Mouse (Mus musculus): ENCODE measurements around the gene BC049715. TPM values are rescaled to one million over a fixed set of nuclear protein-coding genes. Genes with fewer than 3 reads are reported as not detected.

Gene BC049715
- polyA plus RNA-seq, 1 experiment: 0.56 TPM

GRCm38 (mm10) chr6:136803739-136804633 lies 23.4 kb upstream of the BC049715 start, which contains the start of gene Hist4h4:
Hist4h4 (minus strand) TSS chr6:136804415.
- Histone ChIP-seq H3K4me1 (ENCODE audit: control insufficient read depth, insufficient read depth, insufficient read length, low read length) (peaks cover 6% of the 10 kb centered on the region; the same call in 1 of the 2 replicates), H3K36me3 (ENCODE audit: control insufficient read depth, insufficient read depth, low read length) (no peaks in the 10 kb centered on the region), H3K4me3 (ENCODE audit: low read depth, low read length) (peak within 1 kb of the TSS; percentile 67), H3K27me3 (ENCODE audit: control insufficient read depth, insufficient read depth, low read length) (no peaks in the 10 kb centered on the region), H3K27ac (ENCODE audit: insufficient read depth, low read depth, low read length) (peak within 1 kb of the TSS; percentile 99)
- under 1% methylated on average over 50 of the region's 50 CpGs for WGBS
- peak; percentile 95 for TF ChIP-seq POLR2A (IDR thresholded peaks at IDR 0.05; ENCODE audit: low read depth, low read length)
- TF ChIP-seq CTCF (IDR thresholded peaks at IDR 0.05; ENCODE audit: extremely low read depth, insufficient read length, insufficient replicate concordance, low read depth, low read length): peak; percentile 6; the same call in 1 of the 2 replicates

- Histone ChIP-seq H3K36me3 (ENCODE audit: control insufficient read depth, insufficient read depth, low read length) (no peaks in the 10 kb centered on the region), H3K4me3 (ENCODE audit: low read depth, low read length) (no peak overlapping the region; the same call in 1 of the 2 replicates), H3K27me3 (ENCODE audit: control insufficient read depth, insufficient read depth, low read length) (no peaks in the 10 kb centered on the region), H3K4me1 (ENCODE audit: control insufficient read depth, insufficient read depth, insufficient read length, low read length) (peaks cover 10% of the 10 kb centered on the region; the same call in 1 of the 2 replicates), H3K27ac (ENCODE audit: insufficient read depth, low read depth, low read length) (peak overlapping the region; percentile 80)
- TF ChIP-seq CTCF (IDR thresholded peaks at IDR 0.05; ENCODE audit: extremely low read depth, insufficient read length, insufficient replicate concordance, low read depth, low read length) (no peak), POLR2A (IDR thresholded peaks at IDR 0.05; ENCODE audit: low read depth, low read length) (no peak)
- WGBS: 5% methylated on average over 9 of the region's 9 CpGs
Observed at GRCm38 (mm10) chr6:136804705-136805408, 22.6 kb upstream of the BC049715 start.

GRCm38 (mm10) chr6:136805409-136805775 lies 22.0 kb upstream of the BC049715 start:
- TF ChIP-seq CTCF (IDR thresholded peaks at IDR 0.05; ENCODE audit: extremely low read depth, insufficient read length, insufficient replicate concordance, low read depth, low read length) (no peak), POLR2A (IDR thresholded peaks at IDR 0.05; ENCODE audit: low read depth, low read length) (no peak)
- no peak overlapping the region for H3K27ac ChIP-seq (ENCODE audit: insufficient read depth, low read depth, low read length)
- H3K36me3 ChIP-seq (ENCODE audit: control insufficient read depth, insufficient read depth, low read length): peaks cover 2% of the 10 kb centered on the region
- H3K4me3 ChIP-seq (ENCODE audit: low read depth, low read length): no peak overlapping the region
- H3K27me3 ChIP-seq (ENCODE audit: control insufficient read depth, insufficient read depth, low read length): no peaks in the 10 kb centered on the region
- 28% methylated on average over 1 of the region's 1 CpGs for WGBS
- H3K4me1 ChIP-seq (ENCODE audit: control insufficient read depth, insufficient read depth, insufficient read length, low read length): peaks cover 15% of the 10 kb centered on the region; the same call in 1 of the 2 replicates

GRCm38 (mm10) chr6:136806819-136807218 lies 20.6 kb upstream of the BC049715 start:
- no peak for TF ChIP-seq CTCF (IDR thresholded peaks at IDR 0.05; ENCODE audit: extremely low read depth, insufficient read length, insufficient replicate concordance, low read depth, low read length)
- no peak for TF ChIP-seq POLR2A (IDR thresholded peaks at IDR 0.05; ENCODE audit: low read depth, low read length)
- H3K4me1 ChIP-seq (ENCODE audit: control insufficient read depth, insufficient read depth, insufficient read length, low read length): peaks cover 20% of the 10 kb centered on the region; the same call in 1 of the 2 replicates
- no peaks in the 10 kb centered on the region for H3K27me3 ChIP-seq (ENCODE audit: control insufficient read depth, insufficient read depth, low read length)
- no peak overlapping the region for H3K4me3 ChIP-seq (ENCODE audit: low read depth, low read length)
- H3K36me3 ChIP-seq (ENCODE audit: control insufficient read depth, insufficient read depth, low read length): peaks cover 3% of the 10 kb centered on the region
- peak overlapping the region; percentile 96 for H3K27ac ChIP-seq (ENCODE audit: insufficient read depth, low read depth, low read length)
- WGBS: 27% methylated on average over 5 of the region's 5 CpGs

GRCm38 (mm10) chr6:136807395-136808013 lies 19.9 kb upstream of the BC049715 start:
- Histone ChIP-seq H3K4me3 (ENCODE audit: low read depth, low read length) (peak overlapping the region; percentile 56), H3K36me3 (ENCODE audit: control insufficient read depth, insufficient read depth, low read length) (peaks cover 3% of the 10 kb centered on the region), H3K4me1 (ENCODE audit: control insufficient read depth, insufficient read depth, insufficient read length, low read length) (peaks cover 25% of the 10 kb centered on the region; the same call in 1 of the 2 replicates), H3K27ac (ENCODE audit: insufficient read depth, low read depth, low read length) (peak overlapping the region; percentile 96), H3K27me3 (ENCODE audit: control insufficient read depth, insufficient read depth, low read length) (no peaks in the 10 kb centered on the region)
- TF ChIP-seq CTCF (IDR thresholded peaks at IDR 0.05; ENCODE audit: extremely low read depth, insufficient read length, insufficient replicate concordance, low read depth, low read length): no peak
- TF ChIP-seq POLR2A (IDR thresholded peaks at IDR 0.05; ENCODE audit: low read depth, low read length): no peak
- 33% methylated on average over 18 of the region's 18 CpGs for WGBS

GRCm38 (mm10) chr6:136808014-136808417 lies 19.4 kb upstream of the BC049715 start, which contains the start of gene H2afj:
H2afj (plus strand) TSS chr6:136808244.
- peak; percentile 66 for TF ChIP-seq POLR2A (IDR thresholded peaks at IDR 0.05; ENCODE audit: low read depth, low read length)
- TF ChIP-seq CTCF (IDR thresholded peaks at IDR 0.05; ENCODE audit: extremely low read depth, insufficient read length, insufficient replicate concordance, low read depth, low read length): no peak
- peak within 1 kb of the TSS; percentile 91 for H3K4me3 ChIP-seq (ENCODE audit: low read depth, low read length)
- H3K4me1 ChIP-seq (ENCODE audit: control insufficient read depth, insufficient read depth, insufficient read length, low read length): peaks cover 25% of the 10 kb centered on the region; the same call in 1 of the 2 replicates
- H3K27ac ChIP-seq (ENCODE audit: insufficient read depth, low read depth, low read length): peak within 1 kb of the TSS; percentile 96
- peaks cover 4% of the 10 kb centered on the region for H3K36me3 ChIP-seq (ENCODE audit: control insufficient read depth, insufficient read depth, low read length)
- no peaks in the 10 kb centered on the region for H3K27me3 ChIP-seq (ENCODE audit: control insufficient read depth, insufficient read depth, low read length)
- under 1% methylated on average over 34 of the region's 34 CpGs for WGBS
